Mouse (Mus musculus): ENCODE results near the gene Icam2.

Gene Icam2

GRCm38 (mm10) chr11:106390757-106391156 is 2.9 kb upstream of the Icam2 start:
- DNase-seq, result no peak

- no peak for DNase-seq
Measured at GRCm38 (mm10) chr11:106389611-106390010, 1.7 kb upstream of the Icam2 start.

GRCm38 (mm10) chr11:106387020-106387419 is 855 bp downstream of the Icam2 start:
- DNase-seq, result no peak

- DNase-seq, result no peak
Measured at GRCm38 (mm10) chr11:106386409-106386808, 1.5 kb downstream of the Icam2 start.

GRCm38 (mm10) chr11:106383051-106383790 is 4.7 kb downstream of the Icam2 start:
- DNase-seq, result no peak

- no peak for DNase-seq
Measured at GRCm38 (mm10) chr11:106382424-106382823, 5.5 kb downstream of the Icam2 start.

GRCm38 (mm10) chr11:106381883-106382282 is 6.0 kb downstream of the Icam2 start:
- no peak for DNase-seq

GRCm38 (mm10) chr11:106381011-106381410 is 6.9 kb downstream of the Icam2 start:
- DNase-seq, result no peak

GRCm38 (mm10) chr11:106374979-106375378 is 12.9 kb downstream of the Icam2 start:
- no peak for DNase-seq

GRCm38 (mm10) chr11:106374559-106374958 is 13.3 kb downstream of the Icam2 start:
- no peak for DNase-seq

- DNase-seq, result no peak
Measured at GRCm38 (mm10) chr11:106373998-106374397, 13.9 kb downstream of the Icam2 start.

- DNase-seq, result peak; percentile 59
Measured at GRCm38 (mm10) chr11:106366316-106366715, 21.6 kb downstream of the Icam2 start.

GRCm38 (mm10) chr11:106365366-106365765 is 22.5 kb downstream of the Icam2 start, which contains the start of gene Prr29:
Prr29 (plus strand) TSS chr11:106365472.
- DNase-seq, result no peak

GRCm38 (mm10) chr11:106364712-106365111 is 23.2 kb downstream of the Icam2 start:
- no peak for DNase-seq

GRCm38 (mm10) chr11:106359350-106359749 is 28.5 kb downstream of the Icam2 start:
- no peak for DNase-seq

- DNase-seq, result no peak
Measured at GRCm38 (mm10) chr11:106355382-106356128, 32.3 kb downstream of the Icam2 start.

- DNase-seq, result no peak
Measured at GRCm38 (mm10) chr11:106354181-106354580, 33.7 kb downstream of the Icam2 start.

GRCm38 (mm10) chr11:106353188-106353587 is 34.7 kb downstream of the Icam2 start, which contains the start of gene Scn4a:
Scn4a (minus strand) TSS chr11:106353288.
- no peak for DNase-seq

GRCm38 (mm10) chr11:106351941-106352340 is 35.9 kb downstream of the Icam2 start:
- DNase-seq, result no peak

GRCm38 (mm10) chr11:106351253-106351652 is 36.6 kb downstream of the Icam2 start:
- no peak for DNase-seq

- no peak for DNase-seq
Measured at GRCm38 (mm10) chr11:106350853-106351252, 37.0 kb downstream of the Icam2 start.

- no peak for DNase-seq
Measured at GRCm38 (mm10) chr11:106349772-106350171, 38.1 kb downstream of the Icam2 start.

- DNase-seq, result no peak
Measured at GRCm38 (mm10) chr11:106344910-106345309, 43.0 kb downstream of the Icam2 start.

- DNase-seq, result no peak
Measured at GRCm38 (mm10) chr11:106340990-106341520, 46.8 kb downstream of the Icam2 start.

Data from right cerebral cortex, postnatal 25 days (tissue).